ENCODE assay signal across 30 mouse cellular contexts in the genomic region with DNA sequence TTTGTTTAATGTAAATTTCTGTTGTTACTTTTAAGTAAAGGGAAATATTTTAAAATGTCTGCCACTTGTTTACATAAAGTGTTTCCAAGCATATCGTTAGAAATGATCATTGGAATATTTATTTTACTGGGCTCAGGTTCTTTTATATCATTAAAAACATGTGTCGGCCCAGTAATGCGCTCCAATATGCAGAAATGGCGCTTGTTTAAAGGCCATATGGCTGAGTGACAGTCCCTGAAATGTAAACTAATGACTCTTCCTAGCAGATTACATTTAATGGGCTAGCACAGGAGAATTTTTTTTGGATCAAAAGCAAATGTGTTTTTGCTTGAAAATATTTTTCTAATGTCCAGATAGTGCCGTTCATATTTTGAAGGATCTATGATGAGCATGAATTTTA.
"Had no signal": no experiment of that assay in that cellular context is flagged by ENCODE, and none has a peak within 500 bp of the region (broad histone marks: within the 10 kb centered on the region; RNA-seq: fewer than 3 reads in every experiment).

No protein-coding gene starts in this region.

- H3K4me1 ChIP-seq: liver, embryonic 13.5 days; liver, embryonic 15.5 days had no signal

- H3K4me2 ChIP-seq: heart, embryonic 11.5 days; heart, embryonic 13.5 days; heart, embryonic 15.5 days; hindbrain, embryonic 12.5 days; hindbrain, embryonic 14.5 days; intestine, embryonic 15.5 days; limb, embryonic 12.5 days; liver, embryonic 11.5 days; liver, embryonic 13.5 days; liver, embryonic 15.5 days had no signal

- H3K36me3 ChIP-seq: heart, embryonic 13.5 days; heart, embryonic 15.5 days; intestine, embryonic 15.5 days; limb, embryonic 10.5 days; limb, embryonic 12.5 days; liver, embryonic 13.5 days; liver, embryonic 15.5 days had no signal

- DNase-seq: gastrocnemius, adult 2 months; gastrocnemius, postnatal 10 days; gastrocnemius, postnatal 25 days; heart, adult 2 months; heart, postnatal 14 days; heart, postnatal 4 days; kidney, adult 18-20 months; kidney, adult 8-10 months; kidney, postnatal 10 days; kidney, postnatal 25 days; kidney, postnatal 4 days; liver; liver, embryonic 13.5 days; liver, postnatal 0 days had no signal

- H3K9me3 ChIP-seq: heart, embryonic 13.5 days; heart, embryonic 15.5 days; hindbrain, embryonic 10.5 days; hindbrain, embryonic 12.5 days; intestine, embryonic 15.5 days; limb, embryonic 10.5 days; limb, embryonic 12.5 days; liver, embryonic 13.5 days; liver, embryonic 15.5 days had no signal

- H3K4me3 ChIP-seq: gastrocnemius, adult 2 months; heart, adult 2 months; heart, embryonic 13.5 days; heart, embryonic 15.5 days; hindbrain, embryonic 10.5 days; hindbrain, embryonic 12.5 days; intestine, embryonic 15.5 days; layer of hippocampus, adult 2 months; left cerebral cortex, adult 2 months; limb, embryonic 10.5 days; limb, embryonic 12.5 days; liver, embryonic 13.5 days; liver, embryonic 15.5 days had no signal

- ATAC-seq: hindbrain, embryonic 16.5 days; inflammation-experienced regulatory T-cells, adult 6 months; intestine, embryonic 15.5 days; intestine, postnatal 0 days; liver, postnatal 0 days had no signal

- H3K27ac ChIP-seq: gastrocnemius, adult 2 months; heart, adult 2 months; heart, embryonic 13.5 days; heart, embryonic 15.5 days; hindbrain, embryonic 10.5 days; hindbrain, embryonic 12.5 days; hindbrain, embryonic 14.5 days; intestine, embryonic 15.5 days; layer of hippocampus, adult 2 months; left cerebral cortex, adult 2 months; limb, embryonic 12.5 days; liver, embryonic 13.5 days; liver, embryonic 15.5 days had no signal

- H3K27me3 ChIP-seq: heart, embryonic 13.5 days; heart, embryonic 15.5 days; hindbrain, embryonic 12.5 days; intestine, embryonic 15.5 days; limb, embryonic 12.5 days; liver, embryonic 13.5 days; liver, embryonic 15.5 days had no signal

- H3K9ac ChIP-seq: heart, embryonic 13.5 days; heart, embryonic 15.5 days; hindbrain, embryonic 12.5 days; hindbrain, embryonic 14.5 days; intestine, embryonic 15.5 days; limb, embryonic 12.5 days; liver, embryonic 13.5 days; liver, embryonic 15.5 days; liver, postnatal 0 days had no signal
